Mouse (Mus musculus): ENCODE measurements around the gene Pom121. TPM values are rescaled to one million over a fixed set of nuclear protein-coding genes. Genes with fewer than 3 reads are reported as not detected.

Gene Pom121
- total RNA-seq (2014; rRNA removed) = 0.92 and 2.0 TPM in 2 replicates
- polyA plus RNA-seq (2012; rRNA removed) = 5.7 and 6.0 TPM in 2 replicates

DNA sequence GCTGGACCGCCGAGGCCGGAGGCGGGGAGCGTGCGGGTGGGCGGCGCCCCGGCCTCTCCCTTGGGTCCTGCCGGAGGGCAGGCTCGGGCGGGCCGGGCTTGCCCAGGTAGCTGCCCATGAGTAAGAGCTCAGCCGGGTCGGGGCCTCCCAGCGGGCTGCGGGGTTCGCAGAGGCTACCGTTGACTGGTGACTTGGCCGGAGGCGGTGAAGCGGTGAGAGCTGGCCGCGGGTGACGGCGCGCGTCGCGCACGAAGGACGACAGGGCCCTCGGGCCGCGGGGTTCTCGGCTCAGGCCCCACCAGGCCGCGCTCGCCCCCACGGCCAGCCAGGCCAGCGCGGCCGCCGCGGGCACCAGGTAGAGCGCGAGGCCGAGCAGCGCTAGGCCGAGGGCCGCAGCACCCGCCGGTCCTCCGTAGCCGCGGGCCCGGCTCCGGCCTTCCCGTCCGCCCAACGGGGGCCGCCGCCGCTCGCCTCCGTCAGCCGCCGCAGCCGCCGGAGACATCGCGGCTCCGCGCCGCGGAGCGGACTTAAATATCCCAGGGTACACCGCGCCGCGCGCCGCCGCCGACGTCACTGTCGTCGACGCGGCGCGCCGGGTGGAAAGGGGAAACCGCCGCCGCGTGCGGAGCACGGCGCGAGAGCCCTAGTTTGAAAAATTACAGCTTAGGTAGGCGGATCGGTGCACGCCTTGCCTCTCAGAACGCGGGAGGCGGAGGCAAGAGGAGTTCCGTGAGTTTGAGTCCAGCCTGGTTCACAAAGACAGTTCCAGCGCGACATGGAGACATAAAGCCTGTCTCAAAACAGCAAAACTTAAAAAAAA is at the start of gene Pom121:
Gene Pom121, minus strand, starts transcription at position 543 of the 820 bp plus-strand sequence.
- Histone ChIP-seq H3K27ac (replicated peaks; ENCODE audit: insufficient read depth, low read depth, low read length) (peak within 1 kb of the TSS; percentile 30), H3K79me2 (ENCODE audit: control insufficient read depth, insufficient read depth, low read length) (peaks cover 7% of the 10 kb centered on the region; the same call in 1 of the 2 replicates), H3K27me3 (ENCODE audit: control insufficient read depth, insufficient read depth, low read length) (no peaks in the 10 kb centered on the region), H3K4me3 (ENCODE audit: insufficient read depth, low read depth, low read length) (peak within 1 kb of the TSS; percentile 95), H3K9ac (ENCODE audit: low read depth, low read length) (peak within 1 kb of the TSS; percentile 97), H3K4me1 (ENCODE audit: control insufficient read depth, insufficient read depth, low read length) (peaks cover 7% of the 10 kb centered on the region), H3K36me3 (ENCODE audit: control insufficient read depth, insufficient read depth, low read length) (peaks cover 8% of the 10 kb centered on the region; the same call in 1 of the 2 replicates)
- WGBS = under 1% methylated on average over 104 of the region's 110 CpGs
- peak; percentile 70 for DNase-seq (ENCODE audit: extremely low read depth, low read depth, low spot score)
- TF ChIP-seq POLR2A (IDR thresholded peaks at IDR 0.05; ENCODE audit: extremely low read depth, insufficient read depth, low read length) (peak; percentile 56; the same call in 1 of the 2 replicates), CTCF (IDR thresholded peaks at IDR 0.05; ENCODE audit: low read depth, low read length) (no peak)

DNA sequence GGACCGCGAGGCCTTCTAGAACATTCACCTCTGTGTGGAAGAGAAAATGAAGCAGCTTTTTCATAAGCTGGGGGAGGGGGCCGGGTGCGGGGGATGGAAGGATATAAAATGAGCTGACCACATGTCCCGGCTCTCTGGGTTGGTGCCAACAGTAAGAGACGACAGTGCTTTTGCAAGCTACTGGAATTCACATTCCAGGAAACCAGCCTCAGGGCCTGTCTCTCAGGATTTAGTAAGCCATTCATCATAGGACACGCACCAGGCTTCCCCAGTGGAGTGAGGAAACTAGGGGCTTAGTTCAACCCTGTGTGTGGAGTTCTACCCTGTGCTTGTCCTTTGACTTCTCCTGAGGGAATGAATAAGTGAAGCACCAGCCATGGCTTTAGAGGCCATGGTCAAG is 48.1 kb upstream of the Pom121 start:
- Histone ChIP-seq H3K79me2 (ENCODE audit: control insufficient read depth, insufficient read depth, low read length) (no peaks in the 10 kb centered on the region), H3K27ac (replicated peaks; ENCODE audit: insufficient read depth, low read depth, low read length) (no peak overlapping the region), H3K9ac (ENCODE audit: low read depth, low read length) (no peak overlapping the region), H3K4me1 (ENCODE audit: control insufficient read depth, insufficient read depth, low read length) (no peaks in the 10 kb centered on the region), H3K27me3 (ENCODE audit: control insufficient read depth, insufficient read depth, low read length) (no peaks in the 10 kb centered on the region), H3K36me3 (ENCODE audit: control insufficient read depth, insufficient read depth, low read length) (no peaks in the 10 kb centered on the region), H3K4me3 (ENCODE audit: insufficient read depth, low read depth, low read length) (no peak overlapping the region)
- TF ChIP-seq POLR2A (IDR thresholded peaks at IDR 0.05; ENCODE audit: extremely low read depth, insufficient read depth, low read length) (no peak), CTCF (IDR thresholded peaks at IDR 0.05; ENCODE audit: low read depth, low read length) (no peak)
- WGBS = 72% methylated on average over 7 of the region's 7 CpGs
- no peak for DNase-seq (ENCODE audit: extremely low read depth, low read depth, low spot score)

DNA sequence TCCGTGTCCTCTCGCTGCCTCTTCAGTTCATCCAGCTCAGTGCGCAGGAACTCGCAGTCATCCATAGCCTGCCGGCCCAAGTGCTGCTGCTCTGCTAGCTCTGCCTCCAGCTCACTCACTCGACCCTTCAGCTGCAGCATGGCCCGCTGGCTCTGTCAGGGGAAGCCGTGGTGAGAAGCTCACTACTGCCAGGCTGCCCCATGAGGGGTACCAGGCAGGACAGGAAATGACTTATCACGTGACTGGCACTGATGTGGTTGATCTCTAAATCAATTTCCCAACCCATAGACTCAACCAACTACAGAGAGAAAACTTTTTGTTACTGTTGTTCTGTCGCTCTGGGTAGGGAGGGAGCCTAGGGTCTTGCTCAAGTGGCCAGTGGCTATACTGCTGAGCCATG is 40.7 kb upstream of the Pom121 start:
- WGBS = 95% methylated on average over 10 of the region's 10 CpGs
- Histone ChIP-seq H3K9ac (ENCODE audit: low read depth, low read length) (no peak overlapping the region), H3K27ac (replicated peaks; ENCODE audit: insufficient read depth, low read depth, low read length) (no peak overlapping the region), H3K27me3 (ENCODE audit: control insufficient read depth, insufficient read depth, low read length) (no peaks in the 10 kb centered on the region), H3K4me3 (ENCODE audit: insufficient read depth, low read depth, low read length) (no peak overlapping the region), H3K36me3 (ENCODE audit: control insufficient read depth, insufficient read depth, low read length) (no peaks in the 10 kb centered on the region), H3K4me1 (ENCODE audit: control insufficient read depth, insufficient read depth, low read length) (no peaks in the 10 kb centered on the region), H3K79me2 (ENCODE audit: control insufficient read depth, insufficient read depth, low read length) (no peaks in the 10 kb centered on the region)
- DNase-seq (ENCODE audit: extremely low read depth, low read depth, low spot score) = no peak
- TF ChIP-seq POLR2A (IDR thresholded peaks at IDR 0.05; ENCODE audit: extremely low read depth, insufficient read depth, low read length) (no peak), CTCF (IDR thresholded peaks at IDR 0.05; ENCODE audit: low read depth, low read length) (no peak)

DNA sequence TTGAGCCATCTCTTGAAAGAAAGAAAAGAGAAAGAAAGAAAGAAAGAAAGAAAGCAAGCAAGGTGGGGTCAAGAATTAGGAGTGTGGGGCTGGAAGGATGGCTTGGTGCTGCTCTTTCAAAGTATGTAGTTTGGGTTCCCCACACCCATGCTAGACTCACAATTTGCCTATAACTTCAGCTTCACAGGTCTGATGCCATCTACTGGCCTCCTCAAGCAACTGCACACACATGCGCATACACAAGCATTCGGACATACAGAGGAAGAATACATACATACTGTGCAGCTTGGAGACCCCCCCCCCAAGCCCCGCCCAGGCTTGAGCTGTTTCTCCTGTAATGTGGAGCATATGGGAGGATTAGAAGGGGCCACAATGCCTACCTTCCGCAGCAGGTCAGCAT is 39.5 kb upstream of the Pom121 start:
- Histone ChIP-seq H3K9ac (ENCODE audit: low read depth, low read length) (no peak overlapping the region), H3K4me3 (ENCODE audit: insufficient read depth, low read depth, low read length) (no peak overlapping the region), H3K4me1 (ENCODE audit: control insufficient read depth, insufficient read depth, low read length) (no peaks in the 10 kb centered on the region), H3K27me3 (ENCODE audit: control insufficient read depth, insufficient read depth, low read length) (no peaks in the 10 kb centered on the region), H3K36me3 (ENCODE audit: control insufficient read depth, insufficient read depth, low read length) (no peaks in the 10 kb centered on the region), H3K79me2 (ENCODE audit: control insufficient read depth, insufficient read depth, low read length) (no peaks in the 10 kb centered on the region), H3K27ac (replicated peaks; ENCODE audit: insufficient read depth, low read depth, low read length) (no peak overlapping the region)
- TF ChIP-seq CTCF (IDR thresholded peaks at IDR 0.05; ENCODE audit: low read depth, low read length) = no peak
- no peak for TF ChIP-seq POLR2A (IDR thresholded peaks at IDR 0.05; ENCODE audit: extremely low read depth, insufficient read depth, low read length)
- DNase-seq (ENCODE audit: extremely low read depth, low read depth, low spot score) = no peak
- 97% methylated on average over 4 of the region's 4 CpGs for WGBS

DNA sequence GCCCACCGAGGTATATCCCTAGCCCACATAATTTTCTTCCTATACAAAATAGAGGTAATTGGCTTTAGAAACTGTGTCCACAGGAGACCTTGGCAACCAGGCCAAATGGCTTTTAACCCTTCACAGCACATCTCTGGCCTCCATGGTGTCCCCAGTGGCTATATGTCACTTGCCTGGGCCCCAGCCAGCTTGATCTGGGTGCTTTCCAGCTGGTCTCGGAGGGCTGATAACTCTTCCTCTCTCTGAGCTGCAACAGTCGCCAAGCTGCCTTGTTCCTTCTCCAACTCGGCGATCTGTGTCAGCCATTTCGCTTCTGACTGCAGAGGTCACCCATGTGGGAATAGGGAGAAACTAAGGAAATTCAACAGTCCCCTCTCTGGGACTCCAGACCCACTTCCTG is 36.8 kb upstream of the Pom121 start:
- DNase-seq (ENCODE audit: extremely low read depth, low read depth, low spot score) = no peak
- Histone ChIP-seq H3K4me1 (ENCODE audit: control insufficient read depth, insufficient read depth, low read length) (no peaks in the 10 kb centered on the region), H3K27ac (replicated peaks; ENCODE audit: insufficient read depth, low read depth, low read length) (no peak overlapping the region), H3K27me3 (ENCODE audit: control insufficient read depth, insufficient read depth, low read length) (no peaks in the 10 kb centered on the region), H3K36me3 (ENCODE audit: control insufficient read depth, insufficient read depth, low read length) (no peaks in the 10 kb centered on the region), H3K9ac (ENCODE audit: low read depth, low read length) (no peak overlapping the region), H3K79me2 (ENCODE audit: control insufficient read depth, insufficient read depth, low read length) (no peaks in the 10 kb centered on the region), H3K4me3 (ENCODE audit: insufficient read depth, low read depth, low read length) (no peak overlapping the region)
- no peak for TF ChIP-seq CTCF (IDR thresholded peaks at IDR 0.05; ENCODE audit: low read depth, low read length)
- TF ChIP-seq POLR2A (IDR thresholded peaks at IDR 0.05; ENCODE audit: extremely low read depth, insufficient read depth, low read length) = no peak
- WGBS = 63% methylated on average over 6 of the region's 6 CpGs

DNA sequence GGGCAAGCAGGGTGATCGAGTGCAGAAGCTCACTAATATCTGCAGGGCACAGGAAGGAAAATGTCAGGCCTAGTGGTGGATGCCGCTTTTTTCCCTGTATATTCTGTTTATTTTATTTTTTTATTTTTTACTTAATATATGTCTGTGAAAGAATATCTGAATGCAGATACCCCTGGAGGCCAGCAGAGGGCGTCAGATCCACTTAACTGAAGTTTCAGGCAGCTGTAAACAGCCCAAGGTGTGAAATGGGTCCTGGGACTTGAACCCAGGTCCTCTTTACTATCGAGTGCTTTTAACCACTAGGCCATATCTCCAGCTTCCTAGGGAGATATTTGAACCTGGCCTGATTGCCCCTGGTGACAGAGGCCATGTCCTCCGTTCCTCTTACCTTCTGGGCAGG is 34.4 kb upstream of the Pom121 start:
- 70% methylated on average over 5 of the region's 5 CpGs for WGBS
- no peak overlapping the region for H3K27ac ChIP-seq (replicated peaks; ENCODE audit: insufficient read depth, low read depth, low read length)
- no peaks in the 10 kb centered on the region for H3K4me1 ChIP-seq (ENCODE audit: control insufficient read depth, insufficient read depth, low read length)
- no peak for DNase-seq (ENCODE audit: extremely low read depth, low read depth, low spot score)
- H3K27me3 ChIP-seq (ENCODE audit: control insufficient read depth, insufficient read depth, low read length) = no peaks in the 10 kb centered on the region
- H3K79me2 ChIP-seq (ENCODE audit: control insufficient read depth, insufficient read depth, low read length) = no peaks in the 10 kb centered on the region
- no peak overlapping the region for H3K4me3 ChIP-seq (ENCODE audit: insufficient read depth, low read depth, low read length)
- no peak overlapping the region for H3K9ac ChIP-seq (ENCODE audit: low read depth, low read length)
- H3K36me3 ChIP-seq (ENCODE audit: control insufficient read depth, insufficient read depth, low read length) = no peaks in the 10 kb centered on the region
- TF ChIP-seq POLR2A (IDR thresholded peaks at IDR 0.05; ENCODE audit: extremely low read depth, insufficient read depth, low read length) (no peak), CTCF (IDR thresholded peaks at IDR 0.05; ENCODE audit: low read depth, low read length) (peak; percentile 37; the same call in 1 of the 2 replicates)

All from liver, adult 2 months (tissue).